Mouse (Mus musculus) small intestine, adult 2 months (tissue): ENCODE measurements around the gene Atp8a2.

ENCODE experiments used
- CTCF ChIP-seq: fragments of 200-500 bp; IDR thresholded peaks from 2 replicates; pipeline ENCODE4 v1.5.1; 2012; ENCODE audit warnings: low read depth, mild to moderate bottlenecking, control low read depth, inconsistent platforms, low read length, moderate library complexity, mixed read lengths; ENCODE audit not compliant: insufficient replicate concordance, insufficient read length; ENCODE audit errors: extremely low read depth
- POLR2A ChIP-seq: fragments of 200-500 bp; IDR thresholded peaks from 2 replicates; pipeline ENCODE4 v1.6.1; 2012; ENCODE audit warnings: low read depth, mild to moderate bottlenecking, control low read depth, inconsistent platforms, low read length, moderate library complexity

DNA sequence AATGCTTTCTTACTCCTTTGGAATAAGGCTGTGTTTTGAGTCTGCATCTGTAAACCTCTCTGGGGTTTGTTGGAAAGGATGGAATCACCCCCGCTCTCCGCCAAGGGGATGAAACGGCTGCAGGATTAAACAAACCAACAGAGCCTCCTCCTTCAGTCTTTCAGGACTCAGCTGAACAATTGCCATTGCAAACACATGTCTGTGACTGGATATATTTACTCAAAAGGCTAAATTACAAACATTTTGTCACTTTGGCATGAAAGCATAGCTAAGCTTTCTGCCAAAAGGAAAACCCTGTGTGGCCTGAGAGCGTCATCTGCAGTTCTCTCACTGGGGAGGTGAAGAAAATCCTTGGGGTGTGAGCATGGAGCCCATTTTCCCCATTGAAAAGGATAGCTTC lies 230.0 kb downstream of the Atp8a2 start:
- no peak for TF ChIP-seq POLR2A
- TF ChIP-seq CTCF: no peak
